Mouse (Mus musculus) midbrain, embryonic 16.5 days (tissue): Measurements from ENCODE around the gene Gm37240. TPM values are rescaled to one million over a fixed set of nuclear protein-coding genes. Genes with fewer than 3 reads are reported as not detected.

Experiments
- ATAC-seq: fragments of 200-750 bp; cut with Nextera tagmentation; 2 replicates; pipeline ENCODE4 v1.8.0; 2017; ENCODE audit warnings: moderate TSS enrichment
- H3K27ac ChIP-seq: fragments of 300-500 bp; sonication (generic); 2 replicates; pipeline ENCODE4 v1.5.1; 2014; ENCODE audit warnings: mild to moderate bottlenecking, low read length, mixed read lengths
- H3K27me3 ChIP-seq: fragments of 300-500 bp; sonication (generic); 2 replicates; pipeline ENCODE4 v1.6.1; 2014; ENCODE audit warnings: low read depth, low read length, mixed read lengths; ENCODE audit not compliant: control insufficient read depth, insufficient read depth
- H3K36me3 ChIP-seq: fragments of 300-500 bp; sonication (generic); 2 replicates; pipeline ENCODE4 v1.6.1; 2014; ENCODE audit warnings: mild to moderate bottlenecking, low read length, moderate library complexity, mixed read lengths; ENCODE audit not compliant: control insufficient read depth, insufficient read depth
- H3K4me1 ChIP-seq: fragments of 300-500 bp; sonication (generic); 2 replicates; pipeline ENCODE4 v1.6.1; 2014; ENCODE audit warnings: mild to moderate bottlenecking, low read length, mixed read lengths; ENCODE audit not compliant: control insufficient read depth, insufficient read depth
- H3K4me2 ChIP-seq: fragments of 300-500 bp; sonication (generic); 2 replicates; pipeline ENCODE4 v1.6.1; 2014; ENCODE audit warnings: mild to moderate bottlenecking, low read length, mixed read lengths
- H3K4me3 ChIP-seq: fragments of 300-500 bp; sonication (generic); 2 replicates; pipeline ENCODE4 v1.5.1; 2014; ENCODE audit warnings: low read depth, mild to moderate bottlenecking, low read length, moderate library complexity, mixed read lengths
- H3K9ac ChIP-seq: fragments of 300-500 bp; sonication (generic); 2 replicates; pipeline ENCODE4 v1.6.1; 2014; ENCODE audit warnings: low read depth, low read length, mixed read lengths
- H3K9me3 ChIP-seq: fragments of 300-500 bp; sonication (generic); replicated peaks from 2 replicates; pipeline ENCODE4 v1.6.1; 2014; ENCODE audit warnings: mild to moderate bottlenecking, low read length, mixed read lengths; ENCODE audit not compliant: control insufficient read depth, poor library complexity, severe bottlenecking
- WGBS: fragments of 180-500 bp; shearing (Covaris S2); extraction: QIAGEN DNeasy Blood & Tissue Kit; methylation state at CpG from one replicate; pipeline ENCODE4 v1.1.7; 2014; 5-methylcytosine and 5-hydroxymethylcytosine counted together
- polyA plus RNA-seq: library from polyadenylated mRNA; unstranded; fragments of >200 nt; fragmentation: Nextera tagmentation; extraction: Ambion mirVana; gene quantifications from 2 replicates; pipeline ENCODE4 v1.2.1, GENCODE M21; 2015

The Gm37240 gene
- polyA plus RNA-seq, 1 experiment from 2014 or later = 0.26 TPM

GRCm38 (mm10) chr3:85679312-85679933, 207.9 kb downstream of the Gm37240 start:
- 84% methylated on average over 8 of the region's 8 CpGs for WGBS
- Histone ChIP-seq H3K27me3 (no peaks in the 10 kb centered on the region), H3K36me3 (no peaks in the 10 kb centered on the region), H3K4me1 (no peaks in the 10 kb centered on the region), H3K9me3 (no peaks in the 10 kb centered on the region), H3K9ac (no peak overlapping the region), H3K4me3 (no peak overlapping the region), H3K4me2 (no peak overlapping the region), H3K27ac (no peak overlapping the region)
- no peak for ATAC-seq

- Histone ChIP-seq H3K27ac (no peak overlapping the region), H3K27me3 (no peaks in the 10 kb centered on the region), H3K36me3 (no peaks in the 10 kb centered on the region), H3K4me1 (no peaks in the 10 kb centered on the region), H3K4me2 (no peak overlapping the region), H3K4me3 (no peak overlapping the region), H3K9ac (no peak overlapping the region), H3K9me3 (no peaks in the 10 kb centered on the region)
- 71% methylated on average over 3 of the region's 3 CpGs for WGBS
- no peak for ATAC-seq
These were observed 209.4 kb downstream of the Gm37240 start for GRCm38 (mm10) chr3:85677952-85678351.

DNA sequence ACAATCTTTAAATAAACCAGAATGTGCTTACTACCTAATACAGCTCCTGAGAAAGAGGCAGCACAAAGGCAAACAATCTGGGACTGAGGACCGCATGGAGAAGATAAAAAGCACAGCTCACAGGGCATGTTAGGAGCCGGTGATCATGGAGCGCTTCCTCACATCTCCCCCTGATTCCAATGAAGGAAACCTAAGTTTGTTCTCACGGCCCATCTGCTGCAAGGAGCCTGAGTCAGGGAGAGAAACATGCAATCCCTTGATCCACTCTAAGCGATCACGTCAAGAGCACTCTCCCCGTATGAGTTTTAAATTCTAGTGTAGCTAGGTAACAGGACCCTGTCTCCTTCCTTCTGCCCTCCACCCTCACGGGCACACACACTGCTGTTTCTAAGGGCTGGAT, 210.2 kb downstream of the Gm37240 start:
- no peak for ATAC-seq
- 86% methylated on average over 8 of the region's 8 CpGs for whole genome bisulfite sequencing
- Histone ChIP-seq H3K4me2 (no peak overlapping the region), H3K27me3 (no peaks in the 10 kb centered on the region), H3K4me3 (no peak overlapping the region), H3K9me3 (no peaks in the 10 kb centered on the region), H3K9ac (no peak overlapping the region), H3K4me1 (no peaks in the 10 kb centered on the region), H3K27ac (no peak overlapping the region), H3K36me3 (no peaks in the 10 kb centered on the region)

DNA sequence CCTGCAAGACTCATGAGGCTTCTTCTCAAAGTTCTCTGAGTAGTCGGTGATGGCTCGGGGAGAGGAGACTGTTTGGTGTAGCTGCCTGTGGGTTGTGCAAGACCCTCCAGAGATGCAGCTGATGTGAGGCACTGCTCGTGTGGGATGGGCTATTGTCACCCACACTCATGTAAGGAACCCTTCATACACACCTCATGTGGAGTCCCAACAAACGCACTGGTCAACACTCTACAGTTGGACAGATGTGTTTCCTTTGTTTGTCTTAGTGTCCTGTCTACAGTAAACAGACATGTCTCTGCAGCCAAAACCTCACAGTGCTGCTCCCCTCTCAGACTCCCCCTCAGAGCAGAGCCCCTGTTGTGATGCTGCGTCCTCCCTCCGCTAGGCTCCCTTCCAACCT, 217.5 kb downstream of the Gm37240 start:
- H3K4me3 ChIP-seq = no peak overlapping the region
- no peak overlapping the region for H3K27ac ChIP-seq
- 84% methylated on average over 6 of the region's 6 CpGs for WGBS
- H3K4me2 ChIP-seq = no peak overlapping the region
- no peaks in the 10 kb centered on the region for H3K36me3 ChIP-seq
- no peak overlapping the region for H3K9ac ChIP-seq
- ATAC-seq = no peak
- H3K4me1 ChIP-seq = no peaks in the 10 kb centered on the region
- no peaks in the 10 kb centered on the region for H3K27me3 ChIP-seq
- H3K9me3 ChIP-seq = no peaks in the 10 kb centered on the region

DNA sequence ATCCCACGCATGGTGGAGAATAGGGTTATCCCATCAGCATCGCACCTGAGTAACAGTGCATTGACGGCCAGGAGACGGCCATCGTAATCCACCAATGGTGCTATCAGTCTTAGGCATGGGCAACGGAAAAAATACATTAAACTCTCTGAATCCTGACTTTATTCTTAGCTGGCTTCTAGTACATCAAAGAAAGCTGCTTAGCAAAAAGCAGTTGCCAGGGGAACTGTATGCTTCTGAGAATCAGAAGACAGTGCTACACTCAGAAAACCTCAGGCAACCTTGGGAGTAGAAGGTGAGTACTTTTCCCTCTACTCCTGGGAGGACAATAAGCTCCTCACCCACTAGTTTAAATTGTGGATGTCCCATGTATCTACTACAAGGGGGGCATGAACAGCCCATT, 219.6 kb downstream of the Gm37240 start:
- H3K27ac ChIP-seq = no peak overlapping the region
- H3K4me1 ChIP-seq = no peaks in the 10 kb centered on the region
- no peak overlapping the region for H3K9ac ChIP-seq
- H3K27me3 ChIP-seq = no peaks in the 10 kb centered on the region
- H3K4me2 ChIP-seq = no peak overlapping the region
- 70% methylated on average over 6 of the region's 6 CpGs for WGBS
- no peaks in the 10 kb centered on the region for H3K36me3 ChIP-seq
- H3K9me3 ChIP-seq = no peaks in the 10 kb centered on the region
- no peak for ATAC-seq
- no peak overlapping the region for H3K4me3 ChIP-seq

GRCm38 (mm10) chr3:85666736-85667135, 220.6 kb downstream of the Gm37240 start:
- H3K36me3 ChIP-seq = no peaks in the 10 kb centered on the region
- H3K4me3 ChIP-seq = no peak overlapping the region
- 83% methylated on average over 12 of the region's 12 CpGs for WGBS
- H3K4me2 ChIP-seq = no peak overlapping the region
- no peak for ATAC-seq
- H3K4me1 ChIP-seq = no peaks in the 10 kb centered on the region
- no peaks in the 10 kb centered on the region for H3K27me3 ChIP-seq
- no peaks in the 10 kb centered on the region for H3K9me3 ChIP-seq
- no peak overlapping the region for H3K27ac ChIP-seq
- H3K9ac ChIP-seq = no peak overlapping the region

GRCm38 (mm10) chr3:85666166-85666565, 221.2 kb downstream of the Gm37240 start:
- no peak overlapping the region for H3K27ac ChIP-seq
- no peak overlapping the region for H3K4me2 ChIP-seq
- H3K27me3 ChIP-seq = no peaks in the 10 kb centered on the region
- H3K9me3 ChIP-seq = no peaks in the 10 kb centered on the region
- 68% methylated on average over 3 of the region's 3 CpGs for WGBS
- H3K9ac ChIP-seq = no peak overlapping the region
- no peaks in the 10 kb centered on the region for H3K36me3 ChIP-seq
- H3K4me1 ChIP-seq = no peaks in the 10 kb centered on the region
- no peak for ATAC-seq
- no peak overlapping the region for H3K4me3 ChIP-seq

DNA sequence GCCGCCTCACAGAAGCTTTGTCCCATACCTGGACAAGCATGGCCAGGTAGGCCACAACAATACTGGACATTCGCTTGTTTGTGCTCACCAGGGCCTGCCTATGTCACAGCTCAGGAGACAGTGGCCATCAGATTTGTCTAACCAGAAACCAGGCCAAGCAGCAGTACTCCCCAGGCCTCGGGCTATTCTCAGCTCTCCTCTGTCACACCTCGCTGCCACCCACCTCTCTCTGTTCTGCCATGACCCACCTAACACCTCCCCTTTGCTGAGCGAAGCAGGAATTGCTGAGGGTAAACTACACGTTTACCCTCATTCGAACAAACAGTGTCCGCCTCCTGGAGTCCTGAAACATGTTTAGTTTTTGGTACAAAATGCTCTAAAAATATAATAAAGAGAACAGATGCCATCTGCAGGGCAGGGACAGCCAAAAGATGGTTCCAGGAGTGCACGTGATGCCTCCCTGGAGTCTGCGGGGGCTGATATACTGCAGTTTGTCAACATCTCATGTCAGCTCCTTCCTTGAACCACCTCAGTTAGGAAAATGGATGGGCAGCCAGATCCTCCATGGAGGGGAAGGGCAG, 222.6 kb downstream of the Gm37240 start:
- H3K4me1 ChIP-seq = no peaks in the 10 kb centered on the region
- no peak overlapping the region for H3K4me3 ChIP-seq
- no peak overlapping the region for H3K27ac ChIP-seq
- no peaks in the 10 kb centered on the region for H3K27me3 ChIP-seq
- ATAC-seq = no peak
- H3K9ac ChIP-seq = no peak overlapping the region
- no peak overlapping the region for H3K4me2 ChIP-seq
- H3K9me3 ChIP-seq = no peaks in the 10 kb centered on the region
- WGBS = 90% methylated on average over 10 of the region's 10 CpGs
- no peaks in the 10 kb centered on the region for H3K36me3 ChIP-seq

DNA sequence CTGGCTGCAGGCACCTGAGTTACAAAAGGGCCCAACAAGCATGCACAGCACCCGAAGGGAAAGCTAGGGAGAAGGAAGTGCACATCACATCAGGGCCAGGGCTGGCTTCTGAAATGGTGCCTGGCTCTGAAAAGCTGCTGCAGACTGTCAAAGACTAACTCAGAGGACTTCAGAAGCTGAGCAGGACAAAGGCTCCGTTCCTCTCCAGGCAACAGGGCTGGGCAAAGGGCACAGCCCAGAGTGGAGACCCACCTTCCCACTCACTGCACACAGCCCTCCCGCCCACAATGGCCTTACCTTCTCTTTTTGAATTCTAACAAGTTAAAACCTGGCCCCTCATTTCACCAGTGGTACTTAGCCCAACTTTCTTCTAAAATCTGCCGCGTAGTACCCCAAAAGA, 223.5 kb downstream of the Gm37240 start:
- H3K4me1 ChIP-seq = no peaks in the 10 kb centered on the region
- H3K4me2 ChIP-seq = no peak overlapping the region
- no peak overlapping the region for H3K4me3 ChIP-seq
- H3K36me3 ChIP-seq = no peaks in the 10 kb centered on the region
- no peaks in the 10 kb centered on the region for H3K9me3 ChIP-seq
- no peak for ATAC-seq
- 79% methylated on average over 5 of the region's 5 CpGs for WGBS
- no peaks in the 10 kb centered on the region for H3K27me3 ChIP-seq
- H3K9ac ChIP-seq = no peak overlapping the region
- H3K27ac ChIP-seq = no peak overlapping the region
